Mouse (Mus musculus) CH12.LX (cell line): ENCODE measurements around the gene Krtap9-3. TPM values are rescaled to one million over a fixed set of nuclear protein-coding genes. Genes with fewer than 3 reads are reported as not detected.

Experiments used
- DNase-seq: peaks from one replicate; pipeline ENCODE4 v3.0.0-alpha.2; 2013; ENCODE audit errors: extremely low read depth
- H3K27ac ChIP-seq: 2 replicates; pipeline ENCODE4 v1.5.1; 2012; ENCODE audit warnings: low read depth, mild to moderate bottlenecking, control low read depth, moderate library complexity; ENCODE audit not compliant: insufficient read depth
- H3K27me3 ChIP-seq: replicated peaks from 2 replicates; pipeline ENCODE3; 2012; ENCODE audit warnings: inconsistent platforms
- H3K36me3 ChIP-seq, 2 experiments: replicated peaks in 1 of 2; 2 replicates each; pipeline versions ENCODE3 to v1.6.1; 2012; ENCODE audit warnings: inconsistent platforms in 1 of 2, low read length in 1 of 2, mild to moderate bottlenecking in 1 of 2, mixed read lengths in 1 of 2, moderate library complexity in 1 of 2; ENCODE audit not compliant: control insufficient read depth in 1 of 2, insufficient read depth in 1 of 2
- H3K4me1 ChIP-seq, 2 experiments: 2 replicates each; pipeline ENCODE4 v1.6.1; 2012; ENCODE audit warnings: inconsistent platforms in 1 of 2, moderate library complexity in 1 of 2; ENCODE audit not compliant: insufficient read depth in 2 of 2, control insufficient read depth in 1 of 2
- H3K4me2 ChIP-seq: 2 replicates; pipeline ENCODE4 v1.6.1; 2012; ENCODE audit warnings: low read depth, mild to moderate bottlenecking, control low read depth; ENCODE audit not compliant: poor library complexity, insufficient read depth, severe bottlenecking
- H3K4me3 ChIP-seq, 3 experiments: fragments of 150-350 bp in 1 of 3; sonication (generic) in 1 of 3; replicated peaks in 1 of 3; 2 replicates each; pipeline versions ENCODE3 to v1.5.1; 2011 to 2012; ENCODE audit warnings: low read depth in 2 of 3, low read length in 2 of 3, mild to moderate bottlenecking in 2 of 3, moderate library complexity in 2 of 3, control low read depth in 1 of 3, improper control_type of control experiment in 1 of 3, inconsistent platforms in 1 of 3, mixed read lengths in 1 of 3; ENCODE audit not compliant: poor library complexity in 1 of 3
- H3K79me2 ChIP-seq: replicated peaks from 2 replicates; pipeline ENCODE4 v1.6.1; 2012; ENCODE audit warnings: mild to moderate bottlenecking, moderate library complexity; ENCODE audit not compliant: control insufficient read depth, poor library complexity, insufficient read depth, severe bottlenecking; ENCODE audit errors: extremely low read depth
- H3K9ac ChIP-seq: 2 replicates; pipeline ENCODE4 v1.6.1; 2012; ENCODE audit warnings: low read depth, mild to moderate bottlenecking, control low read depth, moderate library complexity; ENCODE audit not compliant: insufficient read depth
- H3K9me3 ChIP-seq: replicated peaks from 2 replicates; pipeline ENCODE3; 2012; ENCODE audit warnings: low read length, inconsistent platforms, mixed read lengths
- BHLHE40 ChIP-seq: IDR thresholded peaks from 2 replicates; pipeline ENCODE4 v1.6.1; 2011; ENCODE audit warnings: mild to moderate bottlenecking, low read depth, low read length, improper control_type of control experiment
- CTCF ChIP-seq, 2 experiments: IDR thresholded peaks in 1 of 2; conservative IDR thresholded peaks in 1 of 2; 2 replicates each; pipeline ENCODE4 v1.5.1; 2011 to 2012; ENCODE audit warnings: low read depth in 2 of 2, low read length in 2 of 2, improper control_type of control experiment in 1 of 2, inconsistent platforms in 1 of 2, mild to moderate bottlenecking in 1 of 2, moderate library complexity in 1 of 2
- E2F4 ChIP-seq: IDR thresholded peaks from 2 replicates; pipeline ENCODE4 v1.6.1; 2011; ENCODE audit warnings: low read depth, low read length, improper control_type of control experiment; ENCODE audit not compliant: insufficient replicate concordance
- ELF1 ChIP-seq: IDR thresholded peaks from 2 replicates; pipeline ENCODE4 v1.6.1; 2014; ENCODE audit warnings: low read depth, mild to moderate bottlenecking, inconsistent platforms, low read length, improper control_type of control experiment
- HCFC1 ChIP-seq: IDR thresholded peaks from 2 replicates; pipeline ENCODE4 v1.6.1; 2012; ENCODE audit warnings: low read depth, mild to moderate bottlenecking, inconsistent platforms, low read length, improper control_type of control experiment
- JUN ChIP-seq: IDR thresholded peaks from 2 replicates; pipeline ENCODE4 v1.6.1; 2011; ENCODE audit warnings: low read depth, mild to moderate bottlenecking, low read length, improper control_type of control experiment, moderate library complexity; ENCODE audit not compliant: insufficient read depth
- JUND ChIP-seq: conservative IDR thresholded peaks from 2 replicates; pipeline ENCODE4 v1.6.1; 2011; ENCODE audit warnings: low read depth, low read length, improper control_type of control experiment
- MAZ ChIP-seq: IDR thresholded peaks from 2 replicates; pipeline ENCODE4 v1.6.1; 2012; ENCODE audit warnings: low read depth, mild to moderate bottlenecking, inconsistent platforms, low read length, improper control_type of control experiment, moderate library complexity
- PAX5 ChIP-seq: IDR thresholded peaks from 2 replicates; pipeline ENCODE4 v1.6.1; 2012; ENCODE audit warnings: low read length, inconsistent platforms, mixed read lengths
- RAD21 ChIP-seq: IDR thresholded peaks from 2 replicates; pipeline ENCODE4 v1.6.1; 2011; ENCODE audit warnings: low read depth, mild to moderate bottlenecking, low read length, improper control_type of control experiment, moderate library complexity
- RCOR1 ChIP-seq: conservative IDR thresholded peaks from 2 replicates; pipeline ENCODE4 v1.6.1; 2012; ENCODE audit warnings: low read depth, mild to moderate bottlenecking, inconsistent platforms, low read length, improper control_type of control experiment
- SMC3 ChIP-seq: IDR thresholded peaks from 2 replicates; pipeline ENCODE4 v1.6.1; 2011; ENCODE audit warnings: low read depth, low read length, improper control_type of control experiment
- ZC3H11A ChIP-seq: IDR thresholded peaks from 2 replicates; pipeline ENCODE4 v1.6.1; 2012; ENCODE audit warnings: low read depth, mild to moderate bottlenecking, inconsistent platforms, low read length, improper control_type of control experiment
- ZKSCAN1 ChIP-seq: IDR thresholded peaks from 2 replicates; pipeline ENCODE4 v1.6.1; 2012; ENCODE audit warnings: low read depth, inconsistent platforms, low read length, improper control_type of control experiment, borderline replicate concordance
- dilution Hi-C: fragments of 300-500 bp; cut with MboI; formaldehyde crosslinking; loops from 2 replicates; pipeline ENCODE4 v1.14.3; 2020; ENCODE audit warnings: low sequenced_read_pairs; ENCODE audit not compliant: extremely low pct_unique_long_range_greater_than_20kb, extremely low pct_ligation_motif_present
- in situ Hi-C: fragments of 300-500 bp; cut with MboI; formaldehyde crosslinking; loops from 3 replicates; pipeline ENCODE4 v1.14.3; 2019; ENCODE audit warnings: low sequenced_read_pairs, low pct_ligation_motif_present, low pct_unique_long_range_greater_than_20kb, mixed read lengths
- polyA plus RNA-seq: library from polyadenylated mRNA; unstranded; fragments of >175 nt; gene quantifications from 2 replicates; pipeline ENCODE4 v1.2.1, GENCODE M21; 2012; ENCODE audit warnings: low read depth; ENCODE audit not compliant: insufficient read length
- total RNA-seq, 2 experiments: library from RNA; depleted of rRNA; stranded (reverse); fragments of 300-350 nt in 1 of 2; fragments of >200 nt in 1 of 2; gene quantifications; 2 replicates each; pipeline ENCODE4 v1.2.3; 2012 to 2014

Krtap9-3 gene
- total and polyA plus RNA-seq, 3 experiments = not detected

GRCm38 (mm10) chr11:99547892-99548291, 50.0 kb downstream of the Krtap9-3 start:
- Histone ChIP-seq H3K79me2 (no peaks in the 10 kb centered on the region), H3K9me3 (no peaks in the 10 kb centered on the region), H3K4me2 (no peak overlapping the region), H3K9ac (no peak overlapping the region), H3K4me3 (no peak overlapping the region), H3K27me3 (peaks cover 57% of the 10 kb centered on the region), H3K27ac (no peak overlapping the region), H3K4me1 (no peaks in the 10 kb centered on the region), H3K36me3 (no peaks in the 10 kb centered on the region)
- TF ChIP-seq RAD21 (peak; percentile 78), CTCF (conservative IDR thresholded peaks at IDR 0.05 in 1 of 2, IDR thresholded peaks at IDR 0.05 in 1 of 2; ENCODE audit: low read depth in 2 of 2, low read length in 2 of 2) (peak in 1 of 2 experiments; percentile 74; a peak in 2 of 4 replicates), JUND (no peak), BHLHE40 (no peak), MAZ (no peak), ELF1 (no peak), ZC3H11A (0 out of 2 replicates have a peak, but pooled peaks have one; percentile 2), PAX5 (no peak), HCFC1 (no peak), SMC3 (peak; percentile 67), E2F4 (no peak), ZKSCAN1 (no peak), RCOR1 (no peak), JUN (no peak)
- DNase-seq = peak; percentile 12
- in situ Hi-C loops (no loop called here), dilution Hi-C loops (no loop called here)

Other genes starting within 250 kb of the Krtap9-3 start
Only the 20 nearest of the 36 such genes appear.
- gene Krt39, start 76.8 kb downstream of the Krtap9-3 start, total RNA-seq (2012; rRNA removed) = not detected in 2 replicates
- gene Krt39, start 76.8 kb downstream of the Krtap9-3 start, total RNA-seq (2014; rRNA removed) = not detected in 2 replicates
- gene Krt39, start 76.8 kb downstream of the Krtap9-3 start, polyA plus RNA-seq = not detected in 2 replicates
- not detected in 2 replicates for gene Krt40, start 54.9 kb downstream of the Krtap9-3 start, total RNA-seq (2012; rRNA removed)
- not detected in 2 replicates for gene Krt40, start 54.9 kb downstream of the Krtap9-3 start, total RNA-seq (2014; rRNA removed)
- not detected in 2 replicates for gene Krt40, start 54.9 kb downstream of the Krtap9-3 start, polyA plus RNA-seq
- not detected in 2 replicates for gene Krtap3-3, start 47.2 kb downstream of the Krtap9-3 start, total RNA-seq (2012; rRNA removed)
- not detected in 2 replicates for gene Krtap3-3, start 47.2 kb downstream of the Krtap9-3 start, total RNA-seq (2014; rRNA removed)
- gene Krtap3-3, start 47.2 kb downstream of the Krtap9-3 start, polyA plus RNA-seq = not detected in 2 replicates
- not detected in 2 replicates for gene Krtap3-2, start 41.3 kb downstream of the Krtap9-3 start, total RNA-seq (2012; rRNA removed)
- not detected in 2 replicates for gene Krtap3-2, start 41.3 kb downstream of the Krtap9-3 start, total RNA-seq (2014; rRNA removed)
- gene Krtap3-2, start 41.3 kb downstream of the Krtap9-3 start, polyA plus RNA-seq = not detected in 2 replicates
- gene Gm11939, start 38.6 kb downstream of the Krtap9-3 start, total RNA-seq (2012; rRNA removed) = not detected in 2 replicates
- not detected in 2 replicates for gene Gm11939, start 38.6 kb downstream of the Krtap9-3 start, total RNA-seq (2014; rRNA removed)
- not detected in 2 replicates for gene Gm11939, start 38.6 kb downstream of the Krtap9-3 start, polyA plus RNA-seq
- not detected in 2 replicates for gene Krtap3-1, start 31.5 kb downstream of the Krtap9-3 start, total RNA-seq (2012; rRNA removed)
- not detected in 2 replicates for gene Krtap3-1, start 31.5 kb downstream of the Krtap9-3 start, total RNA-seq (2014; rRNA removed)
- not detected in 2 replicates for gene Krtap3-1, start 31.5 kb downstream of the Krtap9-3 start, polyA plus RNA-seq
- not detected in 2 replicates for gene Krtap1-5, start 17.1 kb downstream of the Krtap9-3 start, total RNA-seq (2012; rRNA removed)
- not detected in 2 replicates for gene Krtap1-5, start 17.1 kb downstream of the Krtap9-3 start, total RNA-seq (2014; rRNA removed)
- gene Krtap1-5, start 17.1 kb downstream of the Krtap9-3 start, polyA plus RNA-seq = not detected in 2 replicates
- not detected in 2 replicates for gene Krtap1-4, start 14.5 kb downstream of the Krtap9-3 start, total RNA-seq (2012; rRNA removed)
- gene Krtap1-4, start 14.5 kb downstream of the Krtap9-3 start, total RNA-seq (2014; rRNA removed) = not detected in 2 replicates
- not detected in 2 replicates for gene Krtap1-4, start 14.5 kb downstream of the Krtap9-3 start, polyA plus RNA-seq
- gene Krtap1-3, start 6.8 kb downstream of the Krtap9-3 start, total RNA-seq (2012; rRNA removed) = not detected in 2 replicates
- gene Krtap1-3, start 6.8 kb downstream of the Krtap9-3 start, total RNA-seq (2014; rRNA removed) = not detected in 2 replicates
- gene Krtap1-3, start 6.8 kb downstream of the Krtap9-3 start, polyA plus RNA-seq = not detected in 2 replicates
- not detected in 2 replicates for gene Gm11938, start 5.2 kb upstream of the Krtap9-3 start, total RNA-seq (2012; rRNA removed)
- not detected in 2 replicates for gene Gm11938, start 5.2 kb upstream of the Krtap9-3 start, total RNA-seq (2014; rRNA removed)
- not detected in 2 replicates for gene Gm11938, start 5.2 kb upstream of the Krtap9-3 start, polyA plus RNA-seq
- not detected in 2 replicates for gene Gm11937, start 12.1 kb upstream of the Krtap9-3 start, total RNA-seq (2012; rRNA removed)
- gene Gm11937, start 12.1 kb upstream of the Krtap9-3 start, total RNA-seq (2014; rRNA removed) = not detected in 2 replicates
- not detected in 2 replicates for gene Gm11937, start 12.1 kb upstream of the Krtap9-3 start, polyA plus RNA-seq
- not detected in 2 replicates for gene Krtap2-4, start 16.7 kb upstream of the Krtap9-3 start, total RNA-seq (2012; rRNA removed)
- not detected in 2 replicates for gene Krtap2-4, start 16.7 kb upstream of the Krtap9-3 start, total RNA-seq (2014; rRNA removed)
- gene Krtap2-4, start 16.7 kb upstream of the Krtap9-3 start, polyA plus RNA-seq = not detected in 2 replicates
- gene Gm11562, start 22.3 kb upstream of the Krtap9-3 start, total RNA-seq (2012; rRNA removed) = not detected in 2 replicates
- gene Gm11562, start 22.3 kb upstream of the Krtap9-3 start, total RNA-seq (2014; rRNA removed) = not detected in 2 replicates
- not detected in 2 replicates for gene Gm11562, start 22.3 kb upstream of the Krtap9-3 start, polyA plus RNA-seq
- not detected in 2 replicates for gene Krtap4-1, start 30.1 kb upstream of the Krtap9-3 start, total RNA-seq (2012; rRNA removed)
- not detected in 2 replicates for gene Krtap4-1, start 30.1 kb upstream of the Krtap9-3 start, total RNA-seq (2014; rRNA removed)
- gene Krtap4-1, start 30.1 kb upstream of the Krtap9-3 start, polyA plus RNA-seq = not detected in 2 replicates
- gene Krtap4-2, start 37.0 kb upstream of the Krtap9-3 start, total RNA-seq (2012; rRNA removed) = not detected in 2 replicates
- gene Krtap4-2, start 37.0 kb upstream of the Krtap9-3 start, total RNA-seq (2014; rRNA removed) = not detected in 2 replicates
- not detected in 2 replicates for gene Krtap4-2, start 37.0 kb upstream of the Krtap9-3 start, polyA plus RNA-seq
- gene Krtap4-7, start 46.0 kb upstream of the Krtap9-3 start, total RNA-seq (2012; rRNA removed) = not detected in 2 replicates
- not detected in 2 replicates for gene Krtap4-7, start 46.0 kb upstream of the Krtap9-3 start, total RNA-seq (2014; rRNA removed)
- gene Krtap4-7, start 46.0 kb upstream of the Krtap9-3 start, polyA plus RNA-seq = not detected in 2 replicates
- gene Gm11555, start 52.1 kb upstream of the Krtap9-3 start, total RNA-seq (2012; rRNA removed) = not detected in 2 replicates
- not detected in 2 replicates for gene Gm11555, start 52.1 kb upstream of the Krtap9-3 start, total RNA-seq (2014; rRNA removed)
- not detected in 2 replicates for gene Gm11555, start 52.1 kb upstream of the Krtap9-3 start, polyA plus RNA-seq
- not detected in 2 replicates for gene Gm11563, start 60.9 kb upstream of the Krtap9-3 start, total RNA-seq (2012; rRNA removed)
- not detected in 2 replicates for gene Gm11563, start 60.9 kb upstream of the Krtap9-3 start, total RNA-seq (2014; rRNA removed)
- gene Gm11563, start 60.9 kb upstream of the Krtap9-3 start, polyA plus RNA-seq = not detected in 2 replicates
- not detected in 2 replicates for gene Krtap4-6, start 67.9 kb upstream of the Krtap9-3 start, total RNA-seq (2012; rRNA removed)
- gene Krtap4-6, start 67.9 kb upstream of the Krtap9-3 start, total RNA-seq (2014; rRNA removed) = not detected in 2 replicates
- gene Krtap4-6, start 67.9 kb upstream of the Krtap9-3 start, polyA plus RNA-seq = not detected in 2 replicates
- not detected in 2 replicates for gene Gm14190, start 92.6 kb upstream of the Krtap9-3 start, total RNA-seq (2012; rRNA removed)
- gene Gm14190, start 92.6 kb upstream of the Krtap9-3 start, total RNA-seq (2014; rRNA removed) = not detected in 2 replicates
- gene Gm14190, start 92.6 kb upstream of the Krtap9-3 start, polyA plus RNA-seq = not detected in 2 replicates